Mouse (Mus musculus): ENCODE results near the gene Atxn1. TPM values are rescaled to one million over a fixed set of nuclear protein-coding genes. Genes with fewer than 3 reads are reported as not detected.

Gene Atxn1
- polyA plus RNA-seq, 1 experiment from 2014 or later, result 5.4 TPM

DNA sequence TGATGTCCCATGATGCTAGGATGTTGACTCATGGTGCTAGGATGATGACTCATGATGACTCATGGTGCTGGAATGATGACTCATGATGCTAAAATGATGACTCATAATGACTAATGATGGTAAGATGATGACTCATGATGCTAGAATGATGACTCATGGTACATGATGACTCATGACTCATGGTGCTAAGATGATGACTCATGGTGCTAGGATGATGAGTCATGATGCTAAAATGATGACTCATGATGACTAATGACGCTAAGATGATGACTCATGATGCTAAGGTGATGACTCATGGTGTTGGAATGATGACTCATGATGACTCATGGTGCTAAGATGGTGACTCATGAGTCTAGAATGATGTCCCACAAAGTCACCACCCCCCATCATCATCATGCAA is 341.0 kb downstream of the Atxn1 start:
- H3K9ac ChIP-seq, result no peak overlapping the region

DNA sequence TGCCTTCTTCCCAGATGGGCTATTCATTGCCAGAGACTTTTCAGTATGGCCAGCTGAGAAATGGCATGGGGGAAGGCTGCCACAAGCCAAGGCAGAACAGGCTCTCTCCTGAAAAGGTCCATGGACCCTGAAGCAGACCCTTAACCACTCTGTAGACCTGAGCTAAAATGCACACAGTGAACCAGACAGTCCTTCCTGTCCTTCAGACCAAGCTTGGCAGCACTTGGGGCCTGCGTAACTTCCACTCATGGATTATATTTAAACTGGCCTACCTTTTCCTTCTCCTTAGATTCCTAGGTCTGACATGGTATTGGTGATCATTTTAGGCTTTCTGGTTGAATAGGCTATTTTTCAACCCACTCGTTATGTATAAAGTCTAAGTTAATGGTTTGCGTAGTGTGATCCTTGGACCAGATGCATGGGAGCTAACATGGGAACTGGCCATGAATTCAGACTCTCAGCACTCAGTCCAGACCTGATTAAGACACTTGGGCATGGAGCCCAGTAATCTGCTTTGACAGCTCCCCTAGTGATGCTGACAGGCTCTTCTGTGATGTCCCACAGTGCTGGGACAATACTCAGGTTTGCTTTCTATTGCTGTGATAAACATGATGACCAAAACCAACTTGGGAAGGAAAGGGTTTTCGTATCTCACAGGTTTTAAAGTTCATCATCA is 341.8 kb downstream of the Atxn1 start:
- Histone ChIP-seq H3K27ac (no peak overlapping the region), H3K4me1 (no peaks in the 10 kb centered on the region; the same call in 1 of the 2 replicates), H3K4me2 (no peak overlapping the region), H3K4me3 (no peak overlapping the region), H3K9me3 (no peaks in the 10 kb centered on the region), H3K27me3 (no peaks in the 10 kb centered on the region), H3K9ac (no peak overlapping the region), H3K36me3 (no peaks in the 10 kb centered on the region)
- WGBS, result 86% methylated on average over 4 of the region's 4 CpGs
- no peak for ATAC-seq (ENCODE audit: insufficient number of reproducible peaks, low FRiP score, low TSS enrichment, low read depth)

More for the DNA sequence above, 341.0 kb downstream of the Atxn1 start:
- WGBS, result 80% methylated on average over 1 of the region's 1 CpGs
- Histone ChIP-seq H3K4me3 (no peak overlapping the region), H3K36me3 (no peaks in the 10 kb centered on the region), H3K4me2 (no peak overlapping the region), H3K27ac (no peak overlapping the region), H3K4me1 (no peaks in the 10 kb centered on the region; the same call in 1 of the 2 replicates), H3K27me3 (no peaks in the 10 kb centered on the region), H3K9me3 (no peaks in the 10 kb centered on the region)
- no peak for ATAC-seq (ENCODE audit: insufficient number of reproducible peaks, low FRiP score, low TSS enrichment, low read depth)

DNA sequence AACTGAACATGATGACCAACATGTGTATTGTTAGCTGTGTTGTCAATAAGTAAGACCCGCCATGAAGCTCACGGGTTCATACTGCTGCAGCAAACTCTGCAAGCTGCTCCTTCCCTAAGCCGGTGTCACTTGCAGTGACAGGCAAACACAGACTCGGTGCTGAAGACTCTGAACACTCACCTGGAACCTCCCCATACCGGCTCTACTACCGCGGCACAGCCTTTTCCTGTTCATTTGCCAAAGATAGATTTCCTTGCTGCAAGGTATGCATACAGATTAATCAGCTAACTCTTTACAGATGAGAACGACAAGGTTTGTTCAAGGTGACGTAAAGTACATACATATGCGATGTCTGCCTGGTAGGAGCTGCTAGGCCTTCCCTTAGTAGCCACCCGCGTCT is 344.1 kb downstream of the Atxn1 start:
- H3K9me3 ChIP-seq, result no peaks in the 10 kb centered on the region
- H3K36me3 ChIP-seq, result no peaks in the 10 kb centered on the region
- no peaks in the 10 kb centered on the region for H3K27me3 ChIP-seq
- WGBS, result 90% methylated on average over 12 of the region's 12 CpGs
- no peak overlapping the region for H3K9ac ChIP-seq
- H3K4me1 ChIP-seq, result no peaks in the 10 kb centered on the region
- ATAC-seq (ENCODE audit: insufficient number of reproducible peaks, low FRiP score, low TSS enrichment, low read depth), result no peak
- no peak overlapping the region for H3K27ac ChIP-seq
- H3K4me3 ChIP-seq, result no peak overlapping the region
- H3K4me2 ChIP-seq, result no peak overlapping the region

DNA sequence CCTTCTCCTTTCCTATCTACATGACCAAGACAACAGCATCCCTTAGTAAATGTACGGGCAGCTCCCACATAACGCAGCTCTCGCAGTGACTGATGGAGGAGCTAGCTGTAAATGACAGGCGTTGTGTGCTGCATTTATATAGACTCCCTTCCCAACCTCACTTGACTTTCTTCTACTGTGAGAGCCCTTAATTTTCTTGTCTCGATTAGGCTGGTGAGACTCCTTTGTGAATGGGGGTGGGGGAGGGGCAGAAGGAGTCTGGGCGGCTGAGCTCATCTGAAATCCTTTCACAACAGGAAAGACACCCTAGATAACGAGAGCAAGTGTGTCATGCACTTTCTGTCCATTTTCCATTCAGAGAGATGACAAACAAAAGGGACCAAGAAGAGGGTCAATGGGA is 344.5 kb downstream of the Atxn1 start:
- ATAC-seq (ENCODE audit: insufficient number of reproducible peaks, low FRiP score, low TSS enrichment, low read depth), result no peak
- no peak overlapping the region for H3K4me2 ChIP-seq
- no peak overlapping the region for H3K4me3 ChIP-seq
- H3K9ac ChIP-seq, result no peak overlapping the region
- H3K27me3 ChIP-seq, result no peaks in the 10 kb centered on the region
- 73% methylated on average over 7 of the region's 7 CpGs for WGBS
- no peaks in the 10 kb centered on the region for H3K36me3 ChIP-seq
- H3K4me1 ChIP-seq, result no peaks in the 10 kb centered on the region
- H3K27ac ChIP-seq, result no peak overlapping the region
- no peaks in the 10 kb centered on the region for H3K9me3 ChIP-seq

DNA sequence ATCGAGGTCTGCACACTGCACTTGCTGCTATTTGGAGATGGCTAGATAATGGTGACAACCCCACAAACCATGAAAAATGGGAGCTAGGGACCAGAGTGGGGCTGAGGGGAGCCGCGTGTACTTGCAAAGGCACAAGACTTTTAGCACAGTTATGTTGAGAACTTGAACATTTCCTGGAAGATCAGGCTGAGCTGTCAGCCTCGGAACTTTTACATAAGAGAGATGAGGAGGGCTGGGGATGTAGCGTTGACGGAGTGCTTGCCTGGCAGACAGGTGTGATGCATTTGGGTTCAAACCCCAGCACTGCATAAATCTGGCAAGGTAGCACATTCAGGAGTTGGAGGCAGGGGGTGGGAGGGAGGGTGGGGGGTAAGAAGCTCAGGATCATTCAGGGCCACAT is 346.8 kb downstream of the Atxn1 start:
- Histone ChIP-seq H3K9ac (no peak overlapping the region), H3K4me3 (no peak overlapping the region), H3K9me3 (no peaks in the 10 kb centered on the region), H3K36me3 (no peaks in the 10 kb centered on the region), H3K4me1 (no peaks in the 10 kb centered on the region), H3K4me2 (no peak overlapping the region), H3K27ac (no peak overlapping the region), H3K27me3 (no peaks in the 10 kb centered on the region)
- 75% methylated on average over 6 of the region's 6 CpGs for WGBS
- no peak for ATAC-seq (ENCODE audit: insufficient number of reproducible peaks, low FRiP score, low TSS enrichment, low read depth)

DNA sequence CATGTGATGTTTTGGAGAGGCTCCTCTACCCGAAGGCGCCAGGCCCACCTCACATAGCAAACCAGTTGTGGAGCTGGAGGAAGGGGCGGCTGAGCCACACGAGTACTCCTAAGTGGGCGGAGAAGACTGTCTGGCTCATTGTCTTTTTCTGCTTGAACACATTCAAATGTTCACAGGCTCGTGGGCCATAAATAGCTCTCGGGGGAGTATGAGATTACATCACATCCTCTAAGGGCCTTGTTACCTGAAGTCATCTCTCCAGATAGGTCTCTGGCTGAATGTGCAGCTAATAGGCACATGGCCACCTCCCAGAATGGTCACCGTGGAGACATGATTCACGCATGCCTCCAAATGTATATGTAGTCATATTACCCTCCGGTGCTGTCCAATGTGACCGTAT is 350.0 kb downstream of the Atxn1 start:
- Histone ChIP-seq H3K4me3 (no peak overlapping the region), H3K27ac (no peak overlapping the region), H3K9ac (no peak overlapping the region), H3K9me3 (no peaks in the 10 kb centered on the region), H3K4me1 (no peaks in the 10 kb centered on the region), H3K4me2 (no peak overlapping the region), H3K36me3 (no peaks in the 10 kb centered on the region), H3K27me3 (no peaks in the 10 kb centered on the region)
- WGBS, result 73% methylated on average over 11 of the region's 11 CpGs
- ATAC-seq (ENCODE audit: insufficient number of reproducible peaks, low FRiP score, low TSS enrichment, low read depth), result no peak

DNA sequence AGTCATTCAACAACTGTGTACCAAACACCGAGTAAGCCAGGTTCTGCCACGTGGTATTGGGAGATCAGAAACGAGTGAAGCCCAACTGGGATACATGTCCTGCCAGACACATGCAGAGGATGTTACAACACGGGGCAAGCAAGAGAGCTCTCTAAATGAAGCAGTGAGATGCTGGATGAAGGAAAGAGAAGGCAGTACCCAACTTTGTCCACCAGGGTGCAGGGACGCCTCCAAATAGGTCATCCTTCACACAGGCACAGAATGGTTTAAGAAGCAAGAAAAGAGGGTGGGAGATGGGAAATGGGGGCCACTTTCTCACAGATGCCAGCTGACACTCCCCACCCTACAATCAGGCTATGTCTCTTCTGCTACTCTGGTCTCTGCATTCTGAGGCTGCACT is 351.5 kb downstream of the Atxn1 start:
- Histone ChIP-seq H3K27me3 (no peaks in the 10 kb centered on the region), H3K4me3 (no peak overlapping the region), H3K9ac (no peak overlapping the region), H3K36me3 (no peaks in the 10 kb centered on the region), H3K9me3 (no peaks in the 10 kb centered on the region), H3K4me2 (no peak overlapping the region), H3K27ac (no peak overlapping the region), H3K4me1 (no peaks in the 10 kb centered on the region)
- WGBS, result 37% methylated on average over 5 of the region's 5 CpGs
- no peak for ATAC-seq (ENCODE audit: insufficient number of reproducible peaks, low FRiP score, low TSS enrichment, low read depth)

DNA sequence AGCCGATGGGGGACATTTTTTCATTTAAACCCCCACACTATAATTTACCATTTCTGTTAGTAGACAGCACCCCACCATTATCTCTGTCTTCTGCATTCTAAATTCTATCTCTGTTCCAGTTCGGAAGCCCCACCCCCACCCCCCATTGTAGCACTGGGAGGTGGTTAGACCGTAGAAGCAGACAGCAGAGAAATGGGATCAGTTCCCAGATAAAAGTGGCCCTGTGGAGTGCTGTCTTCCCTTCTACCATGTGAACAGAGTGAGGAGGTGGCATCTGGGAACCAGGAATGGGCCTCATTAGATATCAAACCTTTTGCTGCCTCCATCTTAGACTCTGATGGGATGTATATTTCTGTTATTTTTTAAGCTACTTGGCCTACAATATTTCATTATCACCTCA is 353.3 kb downstream of the Atxn1 start:
- WGBS, result 78% methylated on average over 3 of the region's 3 CpGs
- no peak overlapping the region for H3K4me2 ChIP-seq
- no peaks in the 10 kb centered on the region for H3K9me3 ChIP-seq
- H3K4me3 ChIP-seq, result no peak overlapping the region
- H3K27me3 ChIP-seq, result no peaks in the 10 kb centered on the region
- no peak overlapping the region for H3K27ac ChIP-seq
- no peak for ATAC-seq (ENCODE audit: insufficient number of reproducible peaks, low FRiP score, low TSS enrichment, low read depth)
- no peak overlapping the region for H3K9ac ChIP-seq
- H3K4me1 ChIP-seq, result no peaks in the 10 kb centered on the region
- no peaks in the 10 kb centered on the region for H3K36me3 ChIP-seq

DNA sequence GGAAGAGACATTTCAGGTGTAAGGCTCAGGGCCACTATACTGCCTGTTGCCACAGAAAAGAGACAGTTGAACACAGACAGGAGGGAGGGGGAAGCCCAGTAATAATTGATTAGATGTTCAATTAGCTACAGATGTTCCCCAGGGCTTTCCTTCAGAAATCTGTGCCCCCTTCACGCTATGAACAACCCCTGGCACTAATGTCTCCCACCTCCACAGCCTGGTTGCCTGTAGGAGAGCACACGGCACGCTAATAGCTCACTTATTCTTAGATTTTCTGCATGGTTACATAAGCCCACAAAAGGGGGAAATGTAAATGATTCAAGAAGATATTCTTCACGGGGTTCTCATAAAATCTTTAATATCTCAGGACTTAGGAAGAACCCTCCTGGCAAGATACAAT is 355.3 kb downstream of the Atxn1 start:
- no peaks in the 10 kb centered on the region for H3K9me3 ChIP-seq
- H3K4me1 ChIP-seq, result no peaks in the 10 kb centered on the region
- no peak for ATAC-seq (ENCODE audit: insufficient number of reproducible peaks, low FRiP score, low TSS enrichment, low read depth)
- 65% methylated on average over 4 of the region's 4 CpGs for WGBS
- H3K4me2 ChIP-seq, result no peak overlapping the region
- no peak overlapping the region for H3K9ac ChIP-seq
- H3K36me3 ChIP-seq, result no peaks in the 10 kb centered on the region
- H3K4me3 ChIP-seq, result no peak overlapping the region
- H3K27ac ChIP-seq, result no peak overlapping the region
- no peaks in the 10 kb centered on the region for H3K27me3 ChIP-seq

DNA sequence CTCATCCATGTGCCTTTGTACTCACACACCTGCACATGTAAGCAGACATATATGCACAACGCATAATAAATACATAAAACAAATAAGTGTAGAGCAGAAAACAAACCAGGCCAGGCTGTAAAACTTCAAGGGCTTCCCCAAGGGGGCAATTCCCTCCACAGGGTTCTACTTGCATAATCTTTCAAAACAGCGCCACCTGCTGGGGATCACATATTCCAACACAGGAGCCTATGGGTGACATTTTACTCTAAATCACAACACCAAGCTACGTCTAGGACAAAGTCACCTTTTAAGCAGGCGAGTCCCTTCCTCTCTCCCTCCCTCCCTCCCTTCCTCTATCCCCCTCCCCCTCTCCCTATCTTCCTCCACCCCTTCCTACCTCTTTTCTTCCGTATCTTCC is 356.2 kb downstream of the Atxn1 start:
- no peak for ATAC-seq (ENCODE audit: insufficient number of reproducible peaks, low FRiP score, low TSS enrichment, low read depth)
- Histone ChIP-seq H3K9me3 (no peaks in the 10 kb centered on the region), H3K27me3 (no peaks in the 10 kb centered on the region), H3K4me1 (no peaks in the 10 kb centered on the region), H3K9ac (no peak overlapping the region), H3K4me3 (no peak overlapping the region), H3K4me2 (no peak overlapping the region), H3K36me3 (no peaks in the 10 kb centered on the region), H3K27ac (no peak overlapping the region)
- 95% methylated on average over 5 of the region's 5 CpGs for WGBS

DNA sequence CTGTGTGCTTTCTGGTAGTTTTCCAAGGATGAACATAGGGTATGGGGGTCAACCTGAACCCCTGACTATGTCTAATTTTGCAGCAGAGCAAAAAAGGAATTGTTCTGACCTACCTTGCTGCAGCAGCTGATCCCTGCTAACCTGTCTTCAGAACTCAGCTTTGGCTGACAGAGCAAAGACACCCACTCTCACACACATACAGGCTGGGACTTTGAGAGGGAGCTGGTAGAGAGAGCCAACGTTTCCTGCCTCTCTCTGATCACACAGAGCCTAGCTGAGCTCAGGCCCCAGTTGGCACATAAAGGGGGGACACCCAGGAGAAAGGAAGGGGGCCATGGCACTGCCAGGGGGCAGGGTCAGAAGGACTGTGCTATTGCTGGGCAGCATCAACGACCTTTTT is 356.9 kb downstream of the Atxn1 start:
- Histone ChIP-seq H3K27me3 (no peaks in the 10 kb centered on the region), H3K27ac (no peak overlapping the region), H3K9ac (no peak overlapping the region), H3K4me2 (no peak overlapping the region), H3K9me3 (no peaks in the 10 kb centered on the region), H3K4me1 (no peaks in the 10 kb centered on the region), H3K4me3 (no peak overlapping the region), H3K36me3 (no peaks in the 10 kb centered on the region)
- WGBS, result 70% methylated on average over 2 of the region's 2 CpGs
- no peak for ATAC-seq (ENCODE audit: insufficient number of reproducible peaks, low FRiP score, low TSS enrichment, low read depth)

DNA sequence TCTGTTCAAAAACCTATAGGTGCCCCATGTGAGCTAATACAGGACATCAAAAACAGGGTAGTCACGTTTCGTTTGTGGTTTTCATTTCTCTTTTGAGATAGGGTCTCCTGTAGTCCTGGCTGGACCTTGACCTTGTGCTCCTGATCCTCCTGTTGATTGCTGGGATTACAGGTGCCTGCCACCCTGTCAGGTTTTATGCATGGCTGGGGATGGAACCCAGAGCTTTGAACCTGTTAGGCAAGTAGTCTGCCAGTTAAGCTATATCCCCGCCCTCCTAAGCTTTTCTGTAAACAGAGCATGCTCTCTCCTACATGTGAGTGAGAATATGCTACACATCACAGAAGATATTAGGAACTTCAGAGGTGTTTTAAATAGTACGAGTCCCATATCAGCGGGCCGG is 361.2 kb downstream of the Atxn1 start:
- Histone ChIP-seq H3K4me2 (no peak overlapping the region), H3K4me3 (no peak overlapping the region), H3K27me3 (no peaks in the 10 kb centered on the region), H3K27ac (no peak overlapping the region), H3K9ac (no peak overlapping the region), H3K4me1 (no peaks in the 10 kb centered on the region), H3K36me3 (no peaks in the 10 kb centered on the region), H3K9me3 (no peaks in the 10 kb centered on the region)
- ATAC-seq (ENCODE audit: insufficient number of reproducible peaks, low FRiP score, low TSS enrichment, low read depth), result no peak
- 86% methylated on average over 6 of the region's 6 CpGs for WGBS

DNA sequence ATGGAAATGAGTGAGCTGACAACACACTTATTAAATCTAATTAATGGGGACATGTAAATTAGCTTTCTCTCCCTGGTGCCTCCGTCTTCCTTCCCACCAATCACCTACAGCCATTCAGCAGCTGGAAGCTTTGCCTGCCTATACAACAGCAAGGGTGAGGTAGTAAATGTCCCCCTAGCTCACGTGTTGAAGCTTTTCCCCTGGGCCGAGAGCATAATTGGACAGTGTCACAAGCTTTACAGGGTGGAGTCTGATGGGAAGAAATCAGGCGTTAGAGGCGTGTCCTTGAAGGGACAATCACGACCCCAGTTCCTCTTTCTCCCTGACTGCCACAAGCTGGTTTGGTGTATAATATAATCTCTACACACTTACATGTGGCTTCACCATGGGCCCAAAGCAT is 364.4 kb downstream of the Atxn1 start:
- H3K9me3 ChIP-seq, result no peaks in the 10 kb centered on the region
- 52% methylated on average over 6 of the region's 6 CpGs for WGBS
- no peaks in the 10 kb centered on the region for H3K4me1 ChIP-seq
- no peak overlapping the region for H3K4me2 ChIP-seq
- no peaks in the 10 kb centered on the region for H3K27me3 ChIP-seq
- no peak for ATAC-seq (ENCODE audit: insufficient number of reproducible peaks, low FRiP score, low TSS enrichment, low read depth)
- H3K36me3 ChIP-seq, result no peaks in the 10 kb centered on the region
- H3K4me3 ChIP-seq, result no peak overlapping the region
- no peak overlapping the region for H3K9ac ChIP-seq
- H3K27ac ChIP-seq, result no peak overlapping the region

All from limb, embryonic 15.5 days (tissue).